Mouse (Mus musculus) hindbrain, embryonic 16.5 days (tissue): ENCODE results near the gene Knop1. TPM values are rescaled to one million over a fixed set of nuclear protein-coding genes. Genes with fewer than 3 reads are reported as not detected.

Source experiments
- ATAC-seq: fragments of 200-750 bp; cut with Nextera tagmentation; 2 replicates; pipeline ENCODE4 v1.8.0; 2017; ENCODE audit warnings: moderate TSS enrichment, moderate library complexity
- H3K27ac ChIP-seq: fragments of 300-500 bp; sonication (generic); 2 replicates; pipeline ENCODE4 v1.5.1; 2014; ENCODE audit warnings: low read depth, mild to moderate bottlenecking, control low read depth, low read length, moderate library complexity
- H3K27me3 ChIP-seq: fragments of 300-500 bp; sonication (generic); replicated peaks from 2 replicates; pipeline ENCODE4 v1.6.1; 2014; ENCODE audit warnings: low read length; ENCODE audit not compliant: control insufficient read depth, insufficient read depth
- H3K36me3 ChIP-seq: fragments of 300-500 bp; sonication (generic); 2 replicates; pipeline ENCODE4 v1.6.1; 2014; ENCODE audit warnings: mild to moderate bottlenecking, low read length, moderate library complexity, mixed read lengths; ENCODE audit not compliant: control insufficient read depth, insufficient read depth
- H3K4me1 ChIP-seq: fragments of 300-500 bp; sonication (generic); 2 replicates; pipeline ENCODE4 v1.6.1; 2014; ENCODE audit warnings: low read depth, low read length; ENCODE audit not compliant: control insufficient read depth, insufficient read depth
- H3K4me2 ChIP-seq: fragments of 300-500 bp; sonication (generic); 2 replicates; pipeline ENCODE4 v1.6.1; 2014; ENCODE audit warnings: mild to moderate bottlenecking, low read length, control low read depth, moderate library complexity
- H3K4me3 ChIP-seq: fragments of 300-500 bp; sonication (generic); 2 replicates; pipeline ENCODE4 v1.5.1; 2014; ENCODE audit warnings: mild to moderate bottlenecking, low read length, control low read depth, moderate library complexity
- H3K9ac ChIP-seq: fragments of 300-500 bp; sonication (generic); 2 replicates; pipeline ENCODE4 v1.6.1; 2014; ENCODE audit warnings: low read depth, mild to moderate bottlenecking, control low read depth, low read length, moderate library complexity
- H3K9me3 ChIP-seq: fragments of 300-500 bp; sonication (generic); 2 replicates; pipeline ENCODE4 v1.6.1; 2014; ENCODE audit warnings: mild to moderate bottlenecking, low read length, moderate library complexity; ENCODE audit not compliant: control insufficient read depth
- WGBS: fragments of 180-500 bp; shearing (Covaris S2); extraction: QIAGEN DNeasy Blood & Tissue Kit; methylation state at CpG from one replicate; pipeline ENCODE4 v1.1.7; 2014; 5-methylcytosine and 5-hydroxymethylcytosine counted together
- polyA plus RNA-seq: library from polyadenylated mRNA; unstranded; fragments of >200 nt; fragmentation: Nextera tagmentation; extraction: Ambion mirVana; gene quantifications from 2 replicates; pipeline ENCODE4 v1.2.1, GENCODE M21; 2015

Knop1 gene
- polyA plus RNA-seq, 1 experiment from 2014 or later = 53.2 TPM

DNA sequence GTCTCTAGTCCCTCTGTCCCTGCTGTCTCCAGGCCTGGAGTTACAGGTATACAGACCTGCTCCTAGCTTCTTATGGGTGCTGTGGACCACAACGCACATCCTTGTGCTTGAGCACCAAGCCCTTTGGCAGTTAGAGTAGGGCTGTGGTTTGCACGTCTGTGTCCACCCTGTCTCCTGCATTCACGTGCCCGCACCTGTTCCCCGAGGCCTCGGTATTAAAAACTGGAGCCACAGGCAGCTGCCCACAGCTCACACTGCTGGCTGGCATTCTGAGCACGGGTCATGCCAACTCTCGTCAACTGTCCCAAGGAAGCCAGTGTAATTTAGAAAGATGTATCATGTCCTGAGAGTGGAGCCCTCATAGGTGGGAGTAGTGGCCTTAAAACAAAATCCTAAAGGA lies 60.3 kb downstream of the Knop1 start:
- Histone ChIP-seq H3K4me3 (no peak overlapping the region), H3K27ac (no peak overlapping the region), H3K27me3 (no peaks in the 10 kb centered on the region), H3K4me1 (no peaks in the 10 kb centered on the region), H3K9me3 (no peaks in the 10 kb centered on the region), H3K9ac (no peak overlapping the region), H3K4me2 (no peak overlapping the region), H3K36me3 (peaks cover 35% of the 10 kb centered on the region)
- 89% methylated on average over 8 of the region's 8 CpGs for WGBS
- ATAC-seq = no peak

DNA sequence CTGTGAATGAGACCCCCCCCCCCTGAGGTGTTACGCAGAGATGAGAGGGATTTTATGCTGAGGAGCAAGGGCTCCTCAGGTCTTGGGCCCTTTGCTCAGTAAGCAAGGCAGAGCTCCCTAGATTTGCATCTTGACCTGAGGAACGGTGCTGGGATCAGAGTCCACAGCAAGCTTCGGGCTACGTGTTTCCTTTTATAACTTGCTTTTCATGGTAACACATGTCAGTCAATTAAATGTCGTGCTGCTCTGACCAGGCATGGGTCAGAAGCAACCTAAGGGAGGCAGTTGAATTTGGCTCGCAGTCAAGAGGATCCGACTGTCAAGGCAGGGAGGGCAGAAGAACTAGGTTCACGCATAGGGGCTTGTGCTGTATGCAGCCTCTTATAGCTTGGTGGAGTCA lies 62.2 kb downstream of the Knop1 start:
- Histone ChIP-seq H3K9me3 (no peaks in the 10 kb centered on the region), H3K36me3 (peaks cover 33% of the 10 kb centered on the region), H3K27me3 (no peaks in the 10 kb centered on the region), H3K4me3 (no peak overlapping the region), H3K9ac (no peak overlapping the region), H3K4me2 (no peak overlapping the region), H3K27ac (no peak overlapping the region), H3K4me1 (no peaks in the 10 kb centered on the region)
- WGBS = 72% methylated on average over 8 of the region's 8 CpGs
- no peak for ATAC-seq

Other genes starting within 250 kb of the Knop1 start
- gene Gde1, start 150.5 kb downstream of the Knop1 start, polyA plus RNA-seq = 226 and 249 TPM in 2 replicates
- gene Ccp110, start 143.7 kb downstream of the Knop1 start, polyA plus RNA-seq = 22.9 and 29.2 TPM in 2 replicates
- 91.9 and 102 TPM in 2 replicates for gene Vps35l, start 116.0 kb downstream of the Knop1 start, polyA plus RNA-seq
- 3.8 and 4.5 TPM in 2 replicates for gene Iqck, start 502 bp downstream of the Knop1 start, polyA plus RNA-seq
- 7.3 and 8.4 TPM in 2 replicates for gene Gprc5b, start 139.0 kb upstream of the Knop1 start, polyA plus RNA-seq